Mouse (Mus musculus): ENCODE measurements around the gene Supt5. TPM values are rescaled to one million over a fixed set of nuclear protein-coding genes. Genes with fewer than 3 reads are reported as not detected.

Gene Supt5
- polyA plus RNA-seq, 1 experiment from 2014 or later, result 93.4 TPM

GRCm38 (mm10) chr7:28381017-28381790, 42.7 kb upstream of the Supt5 start:
- H3K4me1 ChIP-seq, result peaks cover 61% of the 10 kb centered on the region

GRCm38 (mm10) chr7:28380237-28381016, 41.9 kb upstream of the Supt5 start, which contains the start of gene Zfp36:
Gene Zfp36 (minus strand): TSS chr7:28380253.
- Histone ChIP-seq H3K9me3 (no peaks in the 10 kb centered on the region), H3K27me3 (no peaks in the 10 kb centered on the region), H3K27ac (peak within 1 kb of the TSS; percentile 98), H3K4me2 (peak within 1 kb of the TSS; percentile 95), H3K36me3 (peaks cover 16% of the 10 kb centered on the region), H3K9ac (peak within 1 kb of the TSS; percentile 87), H3K4me3 (peak within 1 kb of the TSS; percentile 63), H3K4me1 (peaks cover 64% of the 10 kb centered on the region)
- ATAC-seq (ENCODE audit: insufficient number of reproducible peaks, insufficient read depth, low FRiP score, low TSS enrichment, low read depth), result no peak
- WGBS, result 41% methylated on average over 17 of the region's 17 CpGs

More at GRCm38 (mm10) chr7:28381017-28381790, 42.7 kb upstream of the Supt5 start:
- H3K9ac ChIP-seq, result peak overlapping the region; percentile 73
- peak overlapping the region; percentile 75 for H3K4me2 ChIP-seq
- ATAC-seq (ENCODE audit: insufficient number of reproducible peaks, insufficient read depth, low FRiP score, low TSS enrichment, low read depth), result no peak
- no peaks in the 10 kb centered on the region for H3K27me3 ChIP-seq
- WGBS, result 3% methylated on average over 30 of the region's 30 CpGs
- H3K36me3 ChIP-seq, result peaks cover 23% of the 10 kb centered on the region
- peak overlapping the region; percentile 40 for H3K4me3 ChIP-seq
- peak overlapping the region; percentile 98 for H3K27ac ChIP-seq
- no peaks in the 10 kb centered on the region for H3K9me3 ChIP-seq

DNA sequence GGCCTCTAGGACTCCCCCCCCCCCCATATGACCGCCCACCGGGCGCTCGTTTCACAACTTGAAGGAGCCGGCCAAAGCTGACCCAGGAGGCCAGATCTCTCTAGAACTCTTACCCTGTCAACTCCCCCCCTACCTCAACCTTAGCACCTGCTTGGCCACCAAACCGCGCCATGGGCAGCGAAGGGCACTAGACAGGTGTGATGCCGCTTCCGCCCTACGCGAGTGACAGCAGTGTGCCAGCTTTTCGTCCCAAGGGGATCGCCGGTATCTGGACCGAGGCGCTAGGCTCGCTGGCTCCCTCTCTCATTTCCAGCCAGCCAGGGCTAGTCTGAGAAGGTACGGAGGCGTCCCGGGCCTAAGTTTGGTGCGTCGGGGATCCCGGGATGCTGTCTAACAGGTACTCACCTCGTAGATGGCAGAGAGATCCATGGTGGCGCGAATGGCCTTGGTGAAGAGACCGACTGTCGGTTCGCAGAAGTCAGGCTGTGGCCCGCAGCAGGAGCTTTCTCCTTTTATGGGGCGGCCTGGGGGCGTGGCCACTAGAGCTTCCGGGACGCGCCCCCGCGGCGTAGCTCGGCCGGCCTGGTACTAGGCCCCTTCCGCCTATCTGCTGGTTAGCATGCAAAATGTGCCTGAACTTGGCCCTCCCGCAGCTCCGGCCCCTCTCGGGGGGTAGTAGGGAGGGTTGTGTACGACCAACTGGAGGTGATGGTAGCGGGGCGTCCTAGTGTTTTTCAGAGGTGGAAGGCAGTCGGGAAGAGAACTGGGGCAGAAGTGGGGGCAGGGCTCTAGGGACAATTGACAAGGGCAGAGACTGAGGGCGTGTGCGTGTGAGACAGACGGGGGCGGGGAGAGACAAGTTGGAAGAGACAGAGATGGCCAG, 40.5 kb upstream of the Supt5 start:
- Histone ChIP-seq H3K9me3 (no peaks in the 10 kb centered on the region), H3K4me2 (peak overlapping the region; percentile 95), H3K4me1 (peaks cover 71% of the 10 kb centered on the region), H3K27me3 (no peaks in the 10 kb centered on the region), H3K4me3 (peak overlapping the region; percentile 63), H3K27ac (peak overlapping the region; percentile 98), H3K9ac (peak overlapping the region; percentile 87), H3K36me3 (peaks cover 12% of the 10 kb centered on the region)
- WGBS, result 1% methylated on average over 53 of the region's 53 CpGs
- ATAC-seq (ENCODE audit: insufficient number of reproducible peaks, insufficient read depth, low FRiP score, low TSS enrichment, low read depth), result peak; percentile 39; the same call in 1 of the 2 replicates

- Histone ChIP-seq H3K4me2 (peak overlapping the region; percentile 95), H3K36me3 (peaks cover 12% of the 10 kb centered on the region), H3K4me3 (peak overlapping the region; percentile 63), H3K27me3 (no peaks in the 10 kb centered on the region), H3K9me3 (no peaks in the 10 kb centered on the region), H3K27ac (peak overlapping the region; percentile 98), H3K4me1 (peaks cover 73% of the 10 kb centered on the region), H3K9ac (peak overlapping the region; percentile 87)
- 41% methylated on average over 32 of the region's 32 CpGs for WGBS
- ATAC-seq (ENCODE audit: insufficient number of reproducible peaks, insufficient read depth, low FRiP score, low TSS enrichment, low read depth), result no peak
Observed at GRCm38 (mm10) chr7:28378066-28378690, 39.6 kb upstream of the Supt5 start.

- Histone ChIP-seq H3K9ac (peak overlapping the region; percentile 87), H3K36me3 (peaks cover 12% of the 10 kb centered on the region), H3K4me2 (peak overlapping the region; percentile 95), H3K4me3 (peak overlapping the region; percentile 63), H3K9me3 (no peaks in the 10 kb centered on the region), H3K27me3 (no peaks in the 10 kb centered on the region), H3K4me1 (peaks cover 66% of the 10 kb centered on the region), H3K27ac (peak overlapping the region; percentile 98)
- 70% methylated on average over 18 of the region's 18 CpGs for WGBS
- ATAC-seq (ENCODE audit: insufficient number of reproducible peaks, insufficient read depth, low FRiP score, low TSS enrichment, low read depth), result no peak
Observed at GRCm38 (mm10) chr7:28377190-28378065, 38.9 kb upstream of the Supt5 start.

DNA sequence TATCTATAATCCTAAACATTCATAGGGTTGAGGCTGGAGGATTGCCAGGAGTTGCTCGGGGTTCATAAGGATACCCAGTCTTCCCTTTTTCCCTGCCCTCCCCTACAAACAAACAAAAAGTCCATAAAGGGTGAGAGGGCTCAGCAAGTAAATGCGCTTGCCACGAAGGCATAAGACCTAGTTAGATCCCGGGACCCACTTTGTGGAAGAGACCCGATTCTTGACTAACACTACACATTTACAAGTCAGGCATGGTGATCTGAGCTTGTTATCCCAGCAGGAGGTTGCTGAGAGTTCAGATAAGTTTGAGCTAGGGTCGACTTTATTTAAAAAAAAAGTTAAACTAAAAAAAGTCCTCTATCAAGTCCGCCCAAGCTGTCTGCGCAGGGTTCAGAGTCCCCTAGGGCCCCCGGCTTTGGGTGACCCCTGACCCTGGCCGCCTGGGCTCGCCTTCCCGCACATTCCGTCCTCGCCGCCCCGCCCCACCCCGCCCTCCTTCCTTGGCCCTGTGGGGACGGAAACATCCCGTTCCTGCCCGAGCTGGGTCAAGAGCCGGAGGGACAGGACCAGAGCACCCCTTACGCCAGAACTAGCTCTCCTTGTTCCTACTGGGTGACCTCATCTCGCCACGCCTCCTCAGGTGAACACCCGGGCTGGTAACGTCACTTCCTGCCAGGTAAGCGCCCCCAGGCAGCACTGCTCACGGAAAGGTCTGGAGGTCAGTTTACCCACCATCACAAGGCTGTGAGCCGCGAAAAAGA, 37.6 kb upstream of the Supt5 start:
- Histone ChIP-seq H3K4me3 (peak overlapping the region; percentile 45), H3K9ac (peak overlapping the region; percentile 80), H3K27me3 (no peaks in the 10 kb centered on the region), H3K9me3 (no peaks in the 10 kb centered on the region), H3K4me1 (peaks cover 55% of the 10 kb centered on the region), H3K4me2 (peak overlapping the region; percentile 95), H3K36me3 (peaks cover 12% of the 10 kb centered on the region), H3K27ac (peak overlapping the region; percentile 98)
- WGBS, result 3% methylated on average over 30 of the region's 30 CpGs
- ATAC-seq (ENCODE audit: insufficient number of reproducible peaks, insufficient read depth, low FRiP score, low TSS enrichment, low read depth), result no peak

- peak; percentile 39 for ATAC-seq (ENCODE audit: insufficient number of reproducible peaks, insufficient read depth, low FRiP score, low TSS enrichment, low read depth)
- no peaks in the 10 kb centered on the region for H3K27me3 ChIP-seq
- H3K4me1 ChIP-seq, result peaks cover 53% of the 10 kb centered on the region
- WGBS, result under 1% methylated on average over 36 of the region's 36 CpGs
- peak overlapping the region; percentile 95 for H3K4me2 ChIP-seq
- H3K27ac ChIP-seq, result peak overlapping the region; percentile 98
- peak overlapping the region; percentile 45 for H3K4me3 ChIP-seq
- H3K9me3 ChIP-seq, result no peaks in the 10 kb centered on the region
- H3K36me3 ChIP-seq, result peaks cover 13% of the 10 kb centered on the region
- peak overlapping the region; percentile 80 for H3K9ac ChIP-seq
Observed at GRCm38 (mm10) chr7:28375176-28375921, 36.8 kb upstream of the Supt5 start.

DNA sequence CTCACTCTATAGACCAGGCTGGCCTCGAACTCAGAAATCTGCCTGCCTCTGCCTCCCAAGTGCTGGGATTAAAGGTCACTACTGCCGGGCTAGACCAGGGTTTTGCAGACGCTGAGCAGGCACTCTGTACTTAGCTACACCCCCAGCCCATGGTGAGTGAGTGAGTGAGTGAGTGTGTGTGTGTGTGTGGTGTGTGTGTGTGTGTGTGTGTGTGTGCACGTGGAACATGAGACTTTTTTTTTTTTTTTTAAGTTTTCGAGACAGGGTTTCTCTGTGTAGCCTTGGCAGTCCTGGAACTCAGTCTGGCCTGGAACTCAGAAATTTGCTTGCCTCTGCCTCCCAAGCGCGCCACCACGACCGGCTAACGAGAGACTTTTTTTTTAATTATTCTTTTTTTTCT, 36.1 kb upstream of the Supt5 start:
- no peaks in the 10 kb centered on the region for H3K27me3 ChIP-seq
- peak overlapping the region; percentile 98 for H3K27ac ChIP-seq
- H3K4me2 ChIP-seq, result peak overlapping the region; percentile 95
- no peak overlapping the region for H3K4me3 ChIP-seq
- H3K36me3 ChIP-seq, result peaks cover 20% of the 10 kb centered on the region
- peak overlapping the region; percentile 80; the same call in 1 of the 2 replicates for H3K9ac ChIP-seq
- peaks cover 57% of the 10 kb centered on the region for H3K4me1 ChIP-seq
- WGBS, result 83% methylated on average over 10 of the region's 10 CpGs
- no peaks in the 10 kb centered on the region for H3K9me3 ChIP-seq
- no peak for ATAC-seq (ENCODE audit: insufficient number of reproducible peaks, insufficient read depth, low FRiP score, low TSS enrichment, low read depth)

- ATAC-seq (ENCODE audit: insufficient number of reproducible peaks, insufficient read depth, low FRiP score, low TSS enrichment, low read depth), result no peak
- H3K9ac ChIP-seq, result peak overlapping the region; percentile 54
- no peaks in the 10 kb centered on the region for H3K9me3 ChIP-seq
- H3K36me3 ChIP-seq, result peaks cover 26% of the 10 kb centered on the region
- 0 out of 2 replicates have a peak overlapping the region, but pooled peaks have one; percentile 9 for H3K4me2 ChIP-seq
- no peaks in the 10 kb centered on the region for H3K27me3 ChIP-seq
- WGBS, result 74% methylated on average over 7 of the region's 7 CpGs
- H3K27ac ChIP-seq, result peak overlapping the region; percentile 97
- no peak overlapping the region for H3K4me3 ChIP-seq
- H3K4me1 ChIP-seq, result peaks cover 59% of the 10 kb centered on the region
Observed at GRCm38 (mm10) chr7:28373891-28374495, 35.4 kb upstream of the Supt5 start.

Data from embryonic facial prominence, embryonic 13.5 days (tissue).